Mouse (Mus musculus) heart, postnatal 0 days (tissue): ENCODE data around the gene Myd88. TPM values are rescaled to one million over a fixed set of nuclear protein-coding genes. Genes with fewer than 3 reads are reported as not detected.

Experiments used
- ATAC-seq: fragments of 200-750 bp; cut with Nextera tagmentation; 2 replicates; pipeline ENCODE4 v1.8.0; 2017; ENCODE audit warnings: low read depth, moderate number of reproducible peaks, moderate library complexity; ENCODE audit not compliant: insufficient read depth
- DNase-seq: peaks from one replicate; pipeline ENCODE4 v3.0.0-alpha.2; 2016; ENCODE audit warnings: low spot score
- H3K27ac ChIP-seq: fragments of 300-500 bp; sonication (generic); 2 replicates; pipeline ENCODE4 v1.5.1; 2014; ENCODE audit warnings: low read depth, mild to moderate bottlenecking
- H3K27me3 ChIP-seq: fragments of 300-500 bp; sonication (generic); 2 replicates; pipeline ENCODE4 v1.6.1; 2014; ENCODE audit warnings: low read length, mixed read lengths; ENCODE audit not compliant: control insufficient read depth, insufficient read depth
- H3K36me3 ChIP-seq: fragments of 300-500 bp; sonication (generic); replicated peaks from 2 replicates; pipeline ENCODE4 v1.6.1; 2014; ENCODE audit warnings: low read length, mixed read lengths; ENCODE audit not compliant: control insufficient read depth, insufficient read depth
- H3K4me1 ChIP-seq: fragments of 300-500 bp; sonication (generic); 2 replicates; pipeline ENCODE4 v1.6.1; 2014; ENCODE audit warnings: antibody characterized with exemption; ENCODE audit not compliant: control insufficient read depth, insufficient read depth
- H3K4me2 ChIP-seq: fragments of 300-500 bp; sonication (generic); 2 replicates; pipeline ENCODE4 v1.6.1; 2014; ENCODE audit warnings: low read depth, mild to moderate bottlenecking, low read length, moderate library complexity
- H3K4me3 ChIP-seq: fragments of 300-500 bp; sonication (generic); 2 replicates; pipeline ENCODE4 v1.5.1; 2014; ENCODE audit warnings: low read depth, low read length
- H3K9ac ChIP-seq: fragments of 300-500 bp; sonication (generic); replicated peaks from 2 replicates; pipeline ENCODE4 v1.6.1; 2014; ENCODE audit warnings: low read depth, low read length, mixed read lengths
- H3K9me3 ChIP-seq: fragments of 300-500 bp; sonication (generic); replicated peaks from 2 replicates; pipeline ENCODE4 v1.6.1; 2016; ENCODE audit warnings: low read length; ENCODE audit not compliant: control insufficient read depth
- CTCF ChIP-seq: IDR thresholded peaks from 2 replicates; pipeline ENCODE4 v1.5.1; 2016; ENCODE audit warnings: antibody characterized with exemption, control low read depth, low read depth
- EP300 ChIP-seq: IDR thresholded peaks from 2 replicates; pipeline ENCODE4 v1.6.1; 2016; ENCODE audit warnings: antibody characterized with exemption, low read depth
- WGBS: fragments of 180-500 bp; shearing (Covaris S2); extraction: QIAGEN DNeasy Blood & Tissue Kit; methylation state at CpG from one replicate; pipeline ENCODE4 v1.1.7; 2014; 5-methylcytosine and 5-hydroxymethylcytosine counted together
- polyA plus RNA-seq: library from polyadenylated mRNA; unstranded; fragments of >200 nt; fragmentation: Nextera tagmentation; extraction: Ambion mirVana; gene quantifications from 2 replicates; pipeline ENCODE4 v1.2.1, GENCODE M21; 2015
- total RNA-seq: library from RNA; depleted of rRNA; stranded (reverse); fragments of >200 nt; gene quantifications from 2 replicates; pipeline ENCODE4 v1.2.3, GENCODE M21; 2014; ENCODE audit warnings: low replicate concordance

Myd88 gene
- total and polyA plus RNA-seq, 2 experiments from 2014 or later = 14.3 to 17.0 TPM

DNA sequence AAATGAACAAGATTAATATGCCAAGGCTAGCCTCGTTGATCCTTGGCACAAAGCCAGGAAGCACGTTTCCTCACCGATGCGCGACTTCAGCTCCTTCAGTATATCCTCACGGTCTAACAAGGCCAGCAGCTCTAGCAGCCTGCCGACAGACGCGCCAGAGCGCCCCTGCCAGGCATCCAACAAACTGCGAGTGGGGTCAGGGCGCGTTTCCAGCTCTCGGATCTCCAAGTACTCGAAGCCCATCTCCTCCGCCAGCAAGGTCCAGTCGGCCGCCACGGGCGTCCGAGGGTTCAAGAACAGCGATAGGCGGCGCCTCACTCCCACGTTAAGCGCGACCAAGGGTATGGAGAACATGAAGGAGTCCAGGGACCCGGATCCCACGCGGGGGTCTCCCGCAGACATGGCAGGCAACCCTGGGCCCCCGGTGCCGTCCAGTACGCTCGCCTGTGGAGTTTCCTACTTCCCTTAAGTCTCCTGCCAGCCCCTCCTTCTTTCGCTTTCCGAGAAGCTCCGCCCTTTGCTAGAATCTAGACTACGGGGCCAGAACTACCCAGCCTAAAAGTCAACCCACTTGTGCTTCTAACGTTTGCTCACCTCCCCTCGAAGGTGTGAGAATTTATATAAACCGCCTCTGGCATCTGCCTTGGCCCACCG is 1.5 kb downstream of the Myd88 start, which contains the start of gene Acaa1a:
TSS of gene Acaa1a (plus strand) at position 119 of the 654 bp plus-strand sequence.
- peak; percentile 70 for DNase-seq
- under 1% methylated on average over 43 of the region's 43 CpGs for WGBS
- H3K27me3 ChIP-seq = no peaks in the 10 kb centered on the region
- peak within 1 kb of the TSS; percentile 89 for H3K4me3 ChIP-seq
- H3K4me2 ChIP-seq = peak within 1 kb of the TSS; percentile 84
- peak within 1 kb of the TSS; percentile 86 for H3K9ac ChIP-seq
- H3K4me1 ChIP-seq = peaks cover 14% of the 10 kb centered on the region
- TF ChIP-seq EP300 (no peak), CTCF (peak; percentile 3; the same call in 1 of the 2 replicates)
- peak within 1 kb of the TSS; percentile 88 for H3K27ac ChIP-seq
- H3K9me3 ChIP-seq = no peaks in the 10 kb centered on the region
- H3K36me3 ChIP-seq = peaks cover 33% of the 10 kb centered on the region
- ATAC-seq = peak; percentile 4; the same call in 1 of the 2 replicates

DNA sequence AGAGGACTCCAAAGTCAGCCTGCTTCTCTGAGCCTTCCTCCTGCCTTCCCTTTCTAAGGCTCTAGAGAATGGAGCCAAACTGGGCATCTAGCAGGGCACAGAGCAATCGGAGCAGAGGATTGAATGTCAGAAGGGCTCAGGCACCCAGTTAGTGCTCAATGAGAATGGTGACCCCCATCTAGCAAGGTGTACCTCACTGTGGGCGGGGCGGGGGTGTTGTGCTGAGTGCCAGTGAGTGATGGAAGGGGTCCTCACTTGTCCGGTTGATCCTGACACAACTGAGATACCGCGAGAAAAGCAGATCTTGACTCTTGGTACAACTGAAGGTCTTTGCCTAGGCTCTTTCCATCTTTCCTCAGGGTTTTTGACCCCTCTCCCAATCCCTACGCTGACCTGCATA is 2.1 kb downstream of the Myd88 start:
- Histone ChIP-seq H3K36me3 (peaks cover 27% of the 10 kb centered on the region), H3K9ac (peak overlapping the region; percentile 86), H3K4me3 (peak overlapping the region; percentile 89), H3K27ac (peak overlapping the region; percentile 88; the same call in 1 of the 2 replicates), H3K4me2 (peak overlapping the region; percentile 84), H3K4me1 (peaks cover 16% of the 10 kb centered on the region), H3K27me3 (no peaks in the 10 kb centered on the region), H3K9me3 (no peaks in the 10 kb centered on the region)
- 45% methylated on average over 7 of the region's 7 CpGs for whole genome bisulfite sequencing
- DNase-seq (no peak), ATAC-seq (no peak)
- no peak for TF ChIP-seq EP300
- no peak for TF ChIP-seq CTCF

GRCm38 (mm10) chr9:119338350-119338749 is 2.9 kb downstream of the Myd88 start:
- Histone ChIP-seq H3K9me3 (no peaks in the 10 kb centered on the region), H3K27ac (no peak overlapping the region), H3K4me1 (peaks cover 21% of the 10 kb centered on the region), H3K27me3 (no peaks in the 10 kb centered on the region), H3K4me3 (no peak overlapping the region), H3K4me2 (no peak overlapping the region), H3K9ac (no peak overlapping the region), H3K36me3 (peaks cover 20% of the 10 kb centered on the region)
- TF ChIP-seq EP300 (no peak), CTCF (no peak)
- DNase-seq (no peak), ATAC-seq (no peak)
- WGBS = 83% methylated on average over 3 of the region's 3 CpGs

DNA sequence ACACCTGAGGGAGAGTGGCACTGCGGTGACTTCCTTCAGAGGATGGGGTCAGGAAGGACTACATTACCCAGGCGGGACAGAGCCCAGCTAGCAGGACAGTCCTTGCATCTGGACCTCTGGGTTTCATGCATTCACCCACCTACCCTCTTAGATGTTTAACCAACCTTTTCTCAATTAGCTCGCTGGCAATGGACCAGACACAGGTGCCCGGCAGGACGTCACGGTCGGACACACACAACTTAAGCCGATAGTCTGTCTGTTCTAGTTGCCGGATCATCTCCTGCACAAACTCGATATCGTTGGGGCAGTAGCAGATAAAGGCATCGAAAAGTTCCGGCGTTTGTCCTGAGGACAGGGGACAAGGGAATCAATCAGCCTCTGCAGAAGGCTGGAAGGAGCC is 3.4 kb downstream of the Myd88 start:
- Histone ChIP-seq H3K9me3 (no peaks in the 10 kb centered on the region), H3K4me2 (no peak overlapping the region), H3K4me3 (no peak overlapping the region), H3K27me3 (no peaks in the 10 kb centered on the region), H3K4me1 (peaks cover 21% of the 10 kb centered on the region), H3K27ac (no peak overlapping the region), H3K36me3 (peaks cover 16% of the 10 kb centered on the region), H3K9ac (no peak overlapping the region)
- 91% methylated on average over 14 of the region's 14 CpGs for WGBS
- no peak for ATAC-seq
- TF ChIP-seq EP300 = no peak
- no peak for TF ChIP-seq CTCF
- no peak for DNase-seq

DNA sequence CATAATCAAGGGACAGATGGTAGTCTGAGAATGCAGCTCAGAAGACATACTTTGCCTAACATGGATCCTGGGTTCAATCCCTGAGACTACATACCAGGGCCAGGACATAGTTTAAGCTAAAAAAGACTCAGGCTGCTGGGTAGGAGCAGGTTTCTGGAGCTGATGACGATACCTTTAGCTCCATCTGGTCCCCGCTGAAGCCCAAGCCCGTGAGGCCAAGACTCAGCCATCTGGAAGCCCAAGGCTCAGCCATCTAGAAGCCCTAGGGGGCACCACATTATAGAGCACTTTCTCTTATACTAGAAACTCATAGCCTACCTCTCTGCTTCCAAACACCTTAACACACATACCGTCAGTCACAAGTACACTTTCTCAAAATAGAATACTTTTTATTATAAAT is 5.6 kb downstream of the Myd88 start:
- peaks cover 15% of the 10 kb centered on the region for H3K36me3 ChIP-seq
- H3K9me3 ChIP-seq = no peaks in the 10 kb centered on the region
- H3K4me2 ChIP-seq = no peak overlapping the region
- no peak for ATAC-seq
- H3K27ac ChIP-seq = no peak overlapping the region
- no peak overlapping the region for H3K4me3 ChIP-seq
- H3K9ac ChIP-seq = no peak overlapping the region
- peaks cover 15% of the 10 kb centered on the region; the same call in 1 of the 2 replicates for H3K4me1 ChIP-seq
- no peaks in the 10 kb centered on the region for H3K27me3 ChIP-seq
- WGBS = 74% methylated on average over 4 of the region's 4 CpGs
- TF ChIP-seq CTCF (no peak), EP300 (no peak)
- DNase-seq = no peak

DNA sequence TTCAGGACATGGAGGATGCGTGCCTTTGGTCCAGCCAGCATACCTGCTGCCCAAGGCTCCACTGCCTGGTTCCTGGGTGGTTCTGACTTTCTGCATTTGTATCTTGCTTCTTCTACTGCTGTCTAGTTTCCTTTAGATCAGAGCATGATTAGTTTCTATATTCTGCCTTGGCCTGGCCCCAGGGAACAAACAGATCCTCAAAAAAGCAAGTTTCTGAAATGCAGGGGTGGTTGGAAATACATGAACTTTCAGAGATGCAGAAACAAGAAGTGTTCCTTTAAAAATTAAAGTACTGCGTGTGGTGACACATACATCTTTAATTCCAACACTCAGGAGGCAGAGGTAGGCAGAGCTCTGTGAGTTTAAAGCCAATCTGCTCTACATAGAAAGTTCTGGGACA is 6.4 kb downstream of the Myd88 start:
- 77% methylated on average over 2 of the region's 2 CpGs for WGBS
- H3K9me3 ChIP-seq = no peaks in the 10 kb centered on the region
- H3K27me3 ChIP-seq = no peaks in the 10 kb centered on the region
- H3K4me1 ChIP-seq = peaks cover 12% of the 10 kb centered on the region; the same call in 1 of the 2 replicates
- DNase-seq (no peak), ATAC-seq (no peak)
- peak overlapping the region; percentile 69 for H3K27ac ChIP-seq
- TF ChIP-seq EP300 (no peak), CTCF (no peak)
- H3K4me3 ChIP-seq = no peak overlapping the region
- no peak overlapping the region for H3K9ac ChIP-seq
- peak overlapping the region; percentile 3; the same call in 1 of the 2 replicates for H3K4me2 ChIP-seq
- H3K36me3 ChIP-seq = peaks cover 15% of the 10 kb centered on the region
